Mouse (Mus musculus) urinary bladder, adult 18-20 months (tissue): ENCODE results near the gene Sfn.
"Not testable (repeated sequence)": the region's sequence is repeated elsewhere in the genome, so short reads cannot be mapped to it uniquely, and the experiment has no call there.

ENCODE experiments used
- DNase-seq, 2 experiments: peaks; one replicate each; pipeline ENCODE4 v3.0.0; 2022; ENCODE audit warnings: low spot score in 2 of 2, mixed read lengths in 2 of 2

Gene Sfn

DNA sequence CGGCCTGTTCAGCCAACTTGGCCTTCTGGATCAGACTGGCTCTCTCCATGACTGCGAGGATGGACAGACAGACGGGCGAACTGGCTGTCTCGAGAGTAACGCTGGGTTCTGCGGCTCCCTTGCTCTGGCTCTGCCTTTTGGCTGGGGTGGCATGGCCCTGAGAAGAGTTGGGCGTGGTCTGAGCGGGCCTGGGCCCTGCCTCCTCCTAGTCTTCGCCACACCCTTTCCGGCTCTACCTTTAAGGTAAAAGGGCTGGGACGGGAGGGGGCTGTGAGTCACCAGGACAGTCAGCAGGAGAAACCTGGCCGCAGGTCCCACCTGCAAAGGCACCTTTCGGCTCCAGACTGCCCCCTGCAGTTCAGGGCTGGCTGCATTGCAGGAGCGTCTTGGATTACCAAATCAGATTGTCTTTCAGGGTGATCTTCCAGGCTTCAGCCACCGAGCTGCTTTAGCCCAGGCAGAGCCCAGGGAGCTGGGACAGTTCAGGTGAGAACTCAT, at the start of gene Sfn:
Gene Sfn, minus strand, starts transcription at position 448 of the 498 bp plus-strand sequence.
- peak; percentile 81 to 88 for DNase-seq

DNA sequence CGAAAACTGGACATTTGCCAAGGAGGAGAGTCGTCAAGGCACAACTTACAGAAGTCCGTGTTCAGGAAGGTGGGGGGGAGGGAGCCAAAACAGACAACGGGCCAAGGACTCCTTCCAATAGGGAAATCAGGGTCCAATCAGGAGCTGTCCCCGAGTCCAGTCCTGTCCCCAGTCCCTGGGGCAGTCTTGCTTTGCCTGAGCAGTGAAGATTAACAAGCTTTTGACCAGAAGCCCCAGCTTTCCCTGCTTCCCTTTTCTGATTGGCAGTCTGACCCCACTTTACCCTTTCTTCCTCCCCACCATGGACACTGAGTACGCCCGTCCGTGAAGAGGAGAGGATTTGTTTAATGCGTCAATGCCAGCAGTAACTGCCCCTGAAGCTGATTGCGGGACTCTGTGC, 49.5 kb upstream of the Sfn start:
- no peak for DNase-seq

DNA sequence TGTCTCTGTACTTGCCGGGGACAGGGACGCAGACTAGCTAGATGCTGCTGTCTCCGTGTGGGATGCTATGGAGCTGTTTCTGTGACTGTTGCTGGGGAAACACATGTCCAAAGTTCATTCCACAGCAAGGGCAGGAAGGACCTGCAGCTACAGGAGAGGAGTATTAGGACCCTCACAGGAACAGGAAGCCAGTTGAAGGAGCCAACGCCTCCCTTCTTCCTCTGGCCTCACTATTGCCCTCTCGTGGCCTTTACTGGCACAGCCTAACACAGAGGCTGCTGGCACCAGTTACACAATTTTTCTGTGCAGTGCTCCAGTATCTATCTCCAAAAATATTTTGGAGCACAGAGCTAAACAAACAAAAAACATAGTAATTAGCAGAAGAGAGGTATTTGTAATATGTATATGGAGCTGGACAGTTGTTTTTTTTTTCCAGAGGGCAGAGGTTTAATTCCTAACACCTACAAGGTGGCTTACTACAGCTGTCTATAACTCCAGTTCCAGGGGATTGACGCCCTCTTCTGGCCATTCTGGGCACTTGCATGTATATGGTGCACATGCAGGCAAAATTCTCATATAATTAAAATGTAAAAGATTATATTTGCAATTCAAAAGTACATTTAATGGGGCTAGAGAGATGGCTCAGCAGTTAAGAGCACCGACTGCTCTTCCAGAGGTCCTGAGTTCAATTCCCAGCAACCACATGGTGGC, 48.2 kb upstream of the Sfn start, which contains the start of gene Zdhhc18:
Gene Zdhhc18, minus strand, starts transcription at position 166 of the 711 bp plus-strand sequence.
- peak; percentile 53 to 57 for DNase-seq

DNA sequence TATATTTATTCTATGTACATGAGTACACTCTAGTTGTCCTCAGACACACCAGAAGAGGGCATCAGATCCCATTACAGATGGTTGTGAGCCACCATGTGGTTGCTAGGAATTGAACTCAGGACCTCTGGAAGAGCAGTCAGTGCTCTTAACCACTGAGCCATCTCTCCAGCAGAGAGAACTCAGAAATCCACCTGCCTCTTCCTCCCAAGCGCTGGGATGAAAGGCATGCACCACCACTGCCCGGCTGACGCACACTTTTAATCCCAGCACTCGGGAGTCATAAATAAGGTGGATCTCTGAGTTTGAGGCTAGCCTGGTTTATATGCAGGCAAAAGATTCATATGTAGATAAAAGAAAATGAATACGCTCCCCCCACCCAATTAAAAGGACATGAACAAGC, 47.5 kb upstream of the Sfn start:
- DNase-seq: not testable (repeated sequence)

DNA sequence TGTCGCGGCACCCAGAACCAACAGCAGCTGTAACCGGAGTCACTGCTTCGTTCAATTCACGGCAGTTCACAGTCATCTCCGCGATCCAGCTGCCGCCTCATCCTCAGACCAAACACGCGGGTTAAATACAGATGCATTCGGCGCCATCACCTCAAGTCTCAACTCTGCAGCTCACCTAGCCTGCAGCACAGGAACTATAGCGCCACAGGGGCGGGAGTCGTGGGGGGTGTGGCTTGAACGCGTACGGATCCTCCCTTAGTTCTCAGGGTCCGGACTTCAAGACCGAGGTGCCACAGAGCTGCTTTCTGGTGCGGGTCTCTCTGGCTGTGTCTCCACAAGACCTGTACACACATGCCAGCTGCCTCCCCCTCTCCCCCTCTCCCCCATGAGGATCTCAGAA, 43.7 kb upstream of the Sfn start:
- no peak for DNase-seq

DNA sequence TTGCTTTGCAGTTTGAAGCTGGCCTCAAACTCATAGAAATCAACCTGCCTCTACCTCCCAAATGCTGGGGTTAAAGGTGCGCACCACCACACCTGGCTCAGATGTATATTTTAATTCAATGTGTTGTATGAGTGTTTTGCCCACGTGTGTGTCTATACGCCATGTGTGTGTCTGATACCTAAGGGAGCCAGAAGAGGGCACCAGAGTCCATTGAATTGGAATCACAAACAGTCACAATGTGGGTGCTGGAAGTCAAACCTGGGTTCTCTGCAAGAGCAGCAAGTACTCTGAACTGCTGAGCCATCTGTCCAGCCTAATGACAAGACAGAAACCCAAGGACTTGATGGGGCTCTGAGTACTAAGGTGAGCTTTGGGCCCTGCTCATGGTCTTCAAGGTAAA, 43.2 kb upstream of the Sfn start:
- no peak for DNase-seq

DNA sequence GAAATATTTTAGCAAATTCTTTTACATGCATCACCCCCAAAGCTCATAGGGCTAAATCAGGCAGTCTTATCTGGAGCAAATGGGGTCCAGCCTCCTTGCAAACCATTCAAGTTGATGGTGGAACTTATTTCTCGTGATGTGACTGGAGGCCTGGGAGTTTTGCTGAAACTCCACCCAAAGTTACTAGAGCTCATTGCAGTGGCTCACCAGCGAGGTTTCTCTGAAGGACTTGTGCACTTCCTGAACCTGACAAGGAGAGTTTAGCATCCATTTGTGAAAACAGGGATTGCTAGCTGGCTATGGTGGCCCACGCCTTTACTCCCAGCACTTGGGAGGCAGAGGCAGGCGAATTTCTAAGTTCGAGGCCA, 32.1 kb upstream of the Sfn start:
- DNase-seq: no peak

DNA sequence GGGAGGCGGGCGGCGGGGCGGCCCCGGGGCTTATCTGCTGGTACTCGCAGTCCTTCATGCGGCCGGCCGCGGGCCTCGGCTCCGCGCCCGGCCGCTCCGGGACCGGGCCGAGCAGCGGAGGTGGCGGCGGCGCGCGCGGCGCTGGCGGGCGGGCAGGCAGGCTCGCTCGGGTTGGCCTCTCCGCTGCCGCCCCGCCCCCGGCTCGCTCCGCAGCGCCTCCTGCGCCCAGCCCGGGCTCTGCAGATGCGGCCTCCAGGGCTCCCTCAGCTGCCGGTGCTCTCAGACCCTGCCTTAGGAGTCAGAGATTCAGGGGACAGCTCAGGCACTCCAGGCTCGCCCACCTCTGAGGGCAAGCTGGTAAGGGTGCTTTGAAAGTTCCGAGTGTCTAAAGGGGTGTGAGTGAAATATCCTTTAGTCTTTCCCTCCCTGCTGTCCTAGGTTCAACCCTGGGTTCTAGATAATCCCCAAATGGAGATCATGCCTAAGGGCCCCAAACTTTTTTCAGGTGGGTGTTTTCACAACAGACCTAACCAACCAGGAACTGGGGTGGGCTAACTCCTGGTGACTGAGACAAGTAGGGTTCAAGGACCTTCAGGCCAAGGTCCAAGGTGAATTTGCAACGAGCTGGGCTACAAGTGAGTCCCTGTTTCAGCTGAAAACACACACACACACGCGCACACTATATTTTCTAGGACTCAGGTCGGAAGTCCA, 31.5 kb upstream of the Sfn start:
- peak; percentile 80 to 93 for DNase-seq

DNA sequence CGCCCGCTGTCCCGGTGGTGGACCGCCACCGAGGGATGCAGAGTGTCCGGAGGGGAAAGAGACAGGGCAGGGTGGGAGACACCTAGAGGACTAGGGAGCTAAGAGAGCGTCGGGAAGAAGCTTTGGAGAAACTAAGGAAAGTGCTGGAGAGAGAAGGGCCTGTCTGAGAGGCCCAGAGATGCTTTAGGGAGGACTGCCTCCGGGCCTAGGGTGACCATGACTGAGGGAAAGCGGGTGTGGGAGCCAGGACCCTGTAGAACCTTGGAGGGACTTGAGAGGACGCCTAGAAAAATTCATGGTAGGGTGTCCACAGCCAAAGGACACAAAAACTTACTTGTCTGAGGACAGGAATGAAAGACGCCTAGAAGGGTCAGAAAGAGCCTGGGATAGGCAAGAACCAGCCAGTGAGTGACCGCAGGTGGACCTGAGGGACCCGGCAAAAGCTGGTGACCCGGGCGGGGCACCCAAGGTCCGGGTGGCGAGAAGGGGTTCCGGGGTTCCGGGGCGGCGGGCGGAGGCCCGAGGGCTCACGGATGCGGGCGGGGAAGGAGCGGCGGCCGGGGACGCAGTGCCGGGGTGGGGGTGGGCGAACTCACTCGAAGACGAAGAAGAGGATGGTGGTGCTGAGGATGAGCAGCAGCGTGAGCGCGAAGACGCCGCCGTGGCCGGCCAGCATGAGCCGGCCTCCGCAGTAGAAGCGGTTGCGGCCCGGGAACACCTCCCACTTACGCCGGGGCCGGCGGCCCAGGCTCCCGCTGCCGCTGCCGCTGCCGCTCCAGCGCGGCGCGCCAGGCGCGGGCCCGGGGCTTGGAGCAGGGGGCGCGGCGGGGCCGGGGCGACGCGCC, 30.7 kb upstream of the Sfn start:
- DNase-seq: peak in 1 of 2 experiments; percentile 63

DNA sequence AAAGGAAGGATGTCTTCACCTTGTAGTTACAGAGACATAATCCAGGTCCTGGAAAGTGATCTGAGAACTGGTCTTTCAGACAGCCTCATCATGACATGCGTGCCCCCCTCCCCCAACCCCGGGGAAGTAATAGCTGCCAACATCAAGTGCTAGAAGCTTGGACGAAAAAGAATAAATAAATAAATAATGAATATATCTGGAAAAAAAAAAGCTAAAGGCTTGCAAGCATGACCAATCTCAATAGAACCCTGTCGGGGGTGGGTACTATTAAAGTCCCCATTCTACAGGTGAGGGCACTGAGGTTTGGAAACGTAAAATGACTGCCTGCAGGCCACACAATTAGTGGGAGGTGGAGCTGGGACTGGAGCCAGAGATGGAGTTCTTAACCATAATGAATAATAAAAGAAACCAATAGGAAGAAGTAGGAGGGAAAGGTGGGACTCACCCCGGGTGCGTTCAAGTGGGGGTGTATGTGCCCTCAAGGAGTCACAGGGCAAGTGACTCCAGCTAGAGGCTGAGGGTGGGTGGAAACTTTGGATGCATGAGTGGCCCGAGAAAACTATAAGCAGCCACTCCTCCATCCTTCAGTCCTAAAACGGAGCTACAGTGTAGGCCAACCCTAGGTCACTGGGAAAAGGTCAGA, 29.9 kb upstream of the Sfn start:
- no peak for DNase-seq

DNA sequence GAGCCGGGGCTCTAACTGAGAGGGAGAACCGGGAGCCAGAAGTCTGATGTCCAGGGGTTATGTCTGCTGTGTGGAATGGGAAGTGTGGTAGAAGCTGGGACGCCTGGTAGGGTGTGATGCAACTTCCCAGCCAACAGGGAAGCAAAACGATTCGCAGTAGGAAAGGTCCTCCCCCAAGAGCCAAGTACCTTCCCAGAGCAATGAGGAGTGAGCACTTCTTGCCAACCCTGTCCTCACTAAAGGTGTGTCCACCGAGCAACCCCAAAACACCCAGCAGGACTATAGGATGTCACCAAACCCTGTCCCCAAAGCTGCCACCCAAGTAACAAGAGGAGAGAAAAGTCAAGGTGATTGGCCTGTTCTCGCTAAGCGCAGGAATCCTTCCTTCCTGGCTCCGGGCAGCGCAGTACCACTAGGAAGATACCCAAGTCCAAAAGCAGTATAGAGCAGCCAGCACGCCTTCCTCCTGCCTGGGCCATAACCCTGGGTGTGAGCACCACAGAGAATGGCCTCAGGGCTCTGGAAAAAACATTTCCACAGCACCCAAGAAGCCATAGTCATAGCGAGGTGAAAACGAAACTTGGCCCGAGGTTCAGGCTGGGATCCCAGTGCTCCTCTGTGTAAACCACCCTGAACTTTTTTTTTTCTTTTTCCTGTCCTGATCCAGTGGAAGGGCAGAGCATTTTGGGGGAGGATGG, 29.3 kb upstream of the Sfn start:
- no peak for DNase-seq

DNA sequence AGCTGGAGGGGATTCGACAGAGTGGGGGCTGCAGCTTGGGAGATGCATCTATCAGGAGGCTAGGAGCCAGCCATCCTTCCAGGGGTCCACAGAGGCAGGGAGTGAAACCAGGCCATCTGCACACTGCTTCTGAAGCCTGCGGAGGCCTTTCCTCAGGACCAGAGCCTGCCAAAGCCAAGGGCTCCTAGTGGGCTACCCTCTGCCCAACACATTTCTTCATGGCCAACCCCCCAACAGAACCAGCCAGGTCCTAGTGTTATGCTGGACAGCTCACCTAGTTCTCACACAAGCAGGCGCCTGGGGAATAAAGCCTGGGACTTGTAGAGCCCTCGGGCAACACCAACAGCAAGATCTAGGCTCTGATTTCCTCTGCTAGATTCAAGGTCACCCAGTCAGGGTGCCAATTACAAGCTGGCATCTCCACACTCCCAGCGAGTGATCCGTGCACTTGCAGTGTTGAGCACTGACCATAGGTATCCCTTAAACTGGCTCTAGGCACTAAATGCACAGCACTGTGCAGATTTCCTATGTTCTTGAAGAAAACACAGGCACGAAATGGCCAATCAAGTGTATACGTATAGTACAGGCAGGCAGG, 28.5 kb upstream of the Sfn start:
- no peak for DNase-seq

DNA sequence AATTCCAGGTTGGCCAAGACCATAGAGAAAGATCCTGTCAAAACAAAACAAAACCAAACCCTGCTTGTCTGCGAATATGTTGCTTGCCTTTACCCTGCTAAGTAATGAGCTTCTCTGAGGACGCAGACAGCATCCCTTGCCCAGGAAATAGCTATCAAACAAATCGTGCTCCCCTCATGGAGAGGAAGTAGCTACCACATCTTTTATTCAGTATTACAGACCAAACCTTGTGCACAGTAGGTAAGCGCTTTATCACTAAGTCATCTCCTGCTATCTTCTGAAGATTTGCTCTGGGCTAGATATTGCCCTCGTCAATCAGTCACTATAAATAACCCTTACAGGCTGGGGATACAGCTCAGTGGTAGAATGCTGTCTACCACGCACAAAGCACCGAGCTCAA, 27.2 kb upstream of the Sfn start:
- no peak for DNase-seq

DNA sequence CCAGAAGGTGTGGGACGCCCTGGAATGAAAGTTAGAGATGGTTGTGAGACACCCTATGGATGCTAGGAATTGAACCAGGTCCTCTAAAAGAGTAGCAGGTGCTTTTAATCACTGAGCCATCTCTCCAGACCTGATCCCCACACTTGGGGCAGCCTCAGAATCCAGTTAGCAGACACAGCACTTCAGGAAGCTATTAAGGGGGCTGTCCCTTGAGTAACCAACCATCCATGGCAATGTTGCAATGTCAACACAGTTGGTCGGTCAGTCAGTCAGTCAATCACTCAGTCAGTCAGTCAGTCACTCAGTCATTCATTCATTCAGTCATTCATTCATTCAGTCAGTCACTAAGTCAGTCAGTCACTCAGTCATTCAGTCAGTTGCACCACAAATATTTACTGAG, 26.5 kb upstream of the Sfn start:
- DNase-seq: no peak

DNA sequence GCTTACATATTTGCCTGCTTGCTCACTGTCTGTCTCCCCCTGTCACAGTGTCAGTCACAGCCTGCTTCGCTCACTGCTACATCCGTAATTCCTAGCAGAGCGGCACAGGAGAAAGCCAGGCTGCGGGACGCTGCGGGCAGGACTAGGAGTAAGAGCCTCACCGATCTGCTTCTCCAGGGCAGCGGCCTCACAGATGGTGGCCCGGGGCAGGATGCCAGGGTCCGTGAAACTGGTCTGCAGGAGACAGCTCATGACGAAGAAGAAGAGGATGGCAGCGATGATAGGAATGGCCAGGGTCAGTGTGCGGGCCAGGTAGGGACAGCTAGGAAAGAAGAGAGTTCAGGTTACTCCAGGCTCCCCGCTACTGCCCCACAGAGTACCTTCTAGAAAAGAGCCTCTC, 25.1 kb upstream of the Sfn start:
- DNase-seq: no peak

DNA sequence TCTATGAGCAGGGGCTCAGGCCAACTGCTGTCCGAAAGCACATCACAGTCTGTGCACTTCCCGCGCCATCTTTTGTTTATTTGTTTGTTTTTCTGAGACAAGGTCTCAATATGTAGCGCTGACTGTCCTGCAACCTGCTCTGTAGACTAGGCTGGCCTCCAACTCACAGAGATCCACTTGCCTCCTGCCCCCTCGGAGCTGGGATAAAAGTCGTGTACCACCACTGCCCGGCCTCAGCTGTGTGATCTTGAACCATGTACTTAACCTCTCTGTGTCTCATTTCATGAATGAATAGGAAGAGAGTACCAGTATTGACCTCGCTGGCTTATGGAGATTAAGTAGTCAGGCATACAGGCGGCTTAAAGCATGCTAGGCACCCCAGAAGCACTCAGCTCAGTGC, 24.7 kb upstream of the Sfn start:
- no peak for DNase-seq

DNA sequence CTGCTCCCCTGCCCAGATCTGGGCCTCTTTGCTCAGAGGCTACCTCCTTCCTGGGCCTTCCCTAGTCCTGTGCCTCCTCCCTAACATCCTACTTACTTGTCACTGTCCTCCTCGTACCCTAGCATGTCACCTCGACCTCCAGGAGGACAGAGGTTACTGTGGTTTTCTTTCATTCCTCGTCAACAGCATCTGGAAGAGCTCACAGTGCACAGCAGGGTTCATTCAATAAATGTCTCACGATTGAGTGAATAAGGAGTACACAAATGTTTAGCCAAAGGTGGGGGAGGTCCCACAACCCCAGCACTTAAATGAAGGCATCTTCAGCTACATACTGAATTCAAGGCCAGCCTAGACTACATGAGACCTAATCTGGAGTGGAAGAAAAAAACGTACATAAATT, 24.3 kb upstream of the Sfn start:
- no peak for DNase-seq

DNA sequence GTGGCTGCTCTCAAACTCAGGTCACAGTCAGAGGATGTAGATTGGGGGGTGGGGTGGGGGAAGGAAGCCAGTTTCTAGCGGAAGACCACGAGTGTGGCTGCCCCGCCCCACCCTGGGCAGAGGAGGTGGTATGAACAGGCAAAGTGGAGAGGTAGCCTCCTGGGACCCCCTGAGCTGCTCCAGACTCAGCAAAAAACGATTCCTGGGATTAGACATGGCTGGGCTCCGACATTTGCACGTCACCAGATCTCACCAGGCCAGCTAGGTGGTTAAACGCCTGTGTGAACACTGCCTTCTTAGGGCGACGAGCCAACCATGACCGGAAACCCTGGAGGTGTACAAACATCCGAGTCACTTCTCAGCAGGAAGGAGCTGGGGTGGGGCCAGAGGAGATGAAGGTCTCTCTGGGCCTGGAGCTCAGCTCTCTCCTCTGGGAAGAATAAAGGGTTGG, 23.7 kb upstream of the Sfn start:
- no peak for DNase-seq

DNA sequence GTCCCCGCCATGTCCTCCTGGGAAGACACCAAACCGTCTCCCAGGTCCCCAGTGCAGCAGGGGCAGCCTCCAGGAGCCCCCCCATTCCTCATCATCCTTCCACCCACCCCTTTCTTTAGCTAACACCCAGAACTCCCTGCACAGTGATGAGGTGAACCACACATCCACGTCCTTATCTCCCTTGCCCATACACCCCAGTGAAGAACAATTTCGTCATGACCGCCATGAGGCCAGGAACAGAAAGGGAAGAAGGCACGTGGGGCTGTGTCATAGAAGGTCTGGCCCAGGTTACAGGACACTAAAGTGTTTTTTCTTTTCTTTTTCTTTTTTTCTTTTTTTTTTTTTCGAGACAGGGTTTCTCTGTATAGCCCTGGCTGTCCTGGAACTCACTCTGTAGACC, 22.9 kb upstream of the Sfn start:
- no peak for DNase-seq

DNA sequence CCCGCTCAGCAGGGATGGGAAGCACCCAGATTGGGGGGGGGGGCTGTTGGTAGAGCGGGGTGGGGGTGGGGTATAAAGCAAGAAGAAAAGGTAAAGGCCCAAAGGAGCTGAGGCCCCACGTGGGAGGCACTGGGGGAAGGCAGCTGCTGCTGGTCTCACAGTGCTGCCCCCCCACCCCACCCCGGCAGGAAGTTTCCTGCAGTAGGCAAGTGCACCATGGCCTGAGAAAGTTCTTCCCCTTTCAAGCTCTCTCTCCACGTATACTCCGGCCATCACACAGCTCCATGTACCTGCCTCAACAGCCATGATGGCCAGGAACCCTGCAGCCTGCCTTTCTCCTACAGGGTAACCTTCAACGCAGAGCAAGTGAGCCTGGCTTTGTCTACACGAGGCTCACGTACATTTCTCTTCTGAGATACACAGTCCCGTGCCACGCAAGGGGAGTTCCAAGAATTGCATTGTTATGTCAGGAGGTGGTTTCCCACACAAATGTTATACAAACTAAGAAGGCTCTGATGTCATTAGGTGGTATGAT, 20.3 kb upstream of the Sfn start:
- no peak for DNase-seq

DNA sequence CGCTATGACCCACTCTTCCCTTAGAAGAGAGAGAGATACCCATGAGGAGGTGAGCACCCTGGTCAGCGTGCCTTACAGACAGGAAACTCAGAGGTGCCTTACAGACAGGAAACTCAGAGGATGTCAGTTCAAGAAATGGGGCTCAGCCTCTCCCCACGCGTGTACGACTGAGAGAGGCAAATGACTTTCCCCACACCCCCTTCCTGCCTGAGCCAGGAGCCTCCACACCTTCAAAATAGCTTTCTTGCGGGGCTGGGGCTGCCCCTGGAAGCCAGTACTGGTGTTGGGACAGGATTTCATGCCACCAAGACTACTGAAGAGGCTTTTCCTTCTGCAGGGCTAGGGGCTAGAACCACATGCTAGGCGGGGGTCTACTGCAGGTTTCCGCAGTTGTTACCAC, 18.7 kb upstream of the Sfn start:
- no peak for DNase-seq
